Mouse (Mus musculus) kidney, postnatal 14 days (tissue): ENCODE measurements around the gene BC030870.

Source experiments
- DNase-seq: peaks from one replicate; pipeline ENCODE4 v3.0.0; 2022; ENCODE audit warnings: mixed read lengths

Gene BC030870

DNA sequence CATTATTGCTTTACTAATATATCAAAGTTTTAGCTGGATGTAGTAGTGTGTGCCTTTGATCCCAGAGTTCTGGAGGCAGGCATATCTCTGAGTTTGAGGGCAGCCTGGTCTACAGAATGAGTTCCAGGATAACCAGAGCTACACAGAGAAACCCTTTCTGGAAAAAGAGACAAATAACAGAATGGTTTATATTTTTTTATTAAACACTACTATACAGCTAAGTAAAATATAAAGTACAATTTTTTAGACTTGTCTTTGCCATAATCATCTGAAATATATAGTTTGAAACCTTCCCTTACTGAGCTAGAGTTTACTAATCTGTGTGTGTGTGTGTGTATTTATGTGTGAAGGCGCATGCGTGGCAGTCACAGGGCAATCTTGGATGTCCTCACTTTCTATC, 54.6 kb downstream of the BC030870 start, which contains the start of gene Gm10663:
TSS of gene Gm10663 (plus strand) at position 301 of the 400 bp plus-strand sequence.
- no peak for DNase-seq

GRCm38 (mm10) chr8:65070996-65071395, 58.4 kb downstream of the BC030870 start:
- DNase-seq = no peak

DNA sequence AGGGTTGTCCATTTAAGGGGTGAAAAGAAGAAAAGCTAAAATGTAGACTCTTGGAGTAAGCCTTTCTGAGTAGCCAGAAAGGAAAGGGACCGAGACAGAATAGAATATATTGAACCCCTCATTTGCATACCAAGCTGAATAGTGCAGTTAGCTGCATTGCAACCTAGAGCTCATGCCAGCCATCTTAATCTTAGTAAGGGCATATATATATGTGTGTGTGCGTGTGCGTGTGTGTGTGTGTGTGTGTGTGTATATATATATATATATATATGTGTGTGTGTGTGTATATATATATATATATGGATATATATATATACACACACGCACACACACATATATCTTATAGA, 60.9 kb downstream of the BC030870 start:
- DNase-seq = no peak

GRCm38 (mm10) chr8:65067694-65068472, 61.5 kb downstream of the BC030870 start:
- no peak for DNase-seq

- DNase-seq = no peak
These were observed 62.3 kb downstream of the BC030870 start for GRCm38 (mm10) chr8:65067031-65067430.

DNA sequence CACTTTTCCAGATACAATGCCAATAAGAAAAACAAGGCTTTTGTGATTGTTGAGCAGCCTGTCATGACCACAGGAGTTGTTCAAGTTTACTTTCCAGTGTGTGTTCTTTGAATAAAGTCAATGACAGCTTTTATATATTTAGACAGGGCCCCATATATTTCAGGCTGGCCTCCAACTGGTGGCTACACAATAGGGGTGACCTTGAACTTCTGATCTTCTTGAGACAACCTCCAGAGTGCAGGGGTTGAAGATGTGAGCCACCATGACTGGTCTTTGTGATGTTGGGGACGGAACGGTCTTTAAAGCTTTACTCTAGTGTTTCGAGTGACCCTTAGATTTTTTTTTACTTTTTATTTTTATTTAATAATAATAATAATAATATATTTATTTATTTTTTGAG, 63.7 kb downstream of the BC030870 start:
- DNase-seq = no peak

GRCm38 (mm10) chr8:65064071-65064470, 65.3 kb downstream of the BC030870 start:
- DNase-seq = no peak

GRCm38 (mm10) chr8:65062195-65062594, 67.2 kb downstream of the BC030870 start:
- DNase-seq = no peak

DNA sequence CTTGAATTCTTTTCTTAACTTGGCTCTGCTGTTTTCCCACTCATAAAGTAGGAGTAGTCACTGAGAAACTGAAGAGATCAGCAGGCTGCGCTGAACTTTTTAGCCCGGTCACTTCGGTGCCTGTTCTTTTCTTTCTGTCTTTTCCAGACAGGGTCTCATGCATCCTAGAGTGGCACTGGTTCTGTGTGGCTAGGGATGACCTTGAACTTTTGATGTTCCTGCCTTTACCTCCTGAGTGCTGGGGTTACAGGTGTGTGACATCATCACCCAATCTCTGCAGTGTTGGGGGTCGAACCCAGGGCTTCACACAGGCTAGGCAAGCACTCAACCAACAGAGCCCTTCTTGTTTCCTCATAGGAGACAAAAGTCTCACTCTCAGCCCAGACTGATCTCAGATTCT, 72.6 kb downstream of the BC030870 start:
- no peak for DNase-seq

DNA sequence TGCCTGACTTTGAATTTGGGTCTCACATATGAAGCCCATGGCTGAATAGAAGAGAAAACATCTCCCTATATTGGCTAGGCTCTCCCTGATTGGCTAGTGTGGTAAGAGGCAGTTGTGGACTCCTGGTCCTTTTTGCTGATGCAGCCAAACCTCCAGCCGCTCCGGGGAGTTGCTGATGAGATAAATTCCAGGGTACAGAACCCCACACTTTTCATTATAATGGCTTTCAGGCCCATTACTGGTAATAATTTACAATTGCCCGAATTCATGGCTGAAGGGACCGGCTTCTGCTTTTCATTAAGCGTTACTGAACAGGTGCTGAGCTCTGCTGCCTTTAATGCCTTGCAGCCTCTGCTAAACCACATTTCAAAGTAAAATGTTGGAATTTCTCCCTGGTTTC, 75.4 kb downstream of the BC030870 start:
- DNase-seq = no peak

DNA sequence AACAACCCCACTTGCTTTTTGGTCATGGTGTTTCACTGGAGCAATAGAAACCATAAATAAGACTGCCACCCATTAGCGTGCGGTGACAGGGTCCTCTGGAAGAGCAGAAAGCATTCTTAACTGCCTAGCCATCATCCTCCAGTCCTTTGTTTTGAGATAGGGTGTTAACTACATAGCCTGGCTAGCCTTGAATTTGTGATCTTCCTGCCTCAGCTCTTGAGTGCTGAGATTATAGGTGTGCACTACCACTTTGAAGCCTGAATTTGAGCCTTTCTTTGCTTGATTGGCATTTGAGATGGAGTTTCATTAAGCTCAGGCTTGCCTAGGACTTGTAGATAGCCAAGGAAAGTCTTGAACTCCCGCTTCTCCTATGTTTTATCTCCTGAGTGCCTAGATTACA, 75.8 kb downstream of the BC030870 start:
- DNase-seq = no peak

- no peak for DNase-seq
These were observed 81.6 kb downstream of the BC030870 start for GRCm38 (mm10) chr8:65047801-65048200.

DNA sequence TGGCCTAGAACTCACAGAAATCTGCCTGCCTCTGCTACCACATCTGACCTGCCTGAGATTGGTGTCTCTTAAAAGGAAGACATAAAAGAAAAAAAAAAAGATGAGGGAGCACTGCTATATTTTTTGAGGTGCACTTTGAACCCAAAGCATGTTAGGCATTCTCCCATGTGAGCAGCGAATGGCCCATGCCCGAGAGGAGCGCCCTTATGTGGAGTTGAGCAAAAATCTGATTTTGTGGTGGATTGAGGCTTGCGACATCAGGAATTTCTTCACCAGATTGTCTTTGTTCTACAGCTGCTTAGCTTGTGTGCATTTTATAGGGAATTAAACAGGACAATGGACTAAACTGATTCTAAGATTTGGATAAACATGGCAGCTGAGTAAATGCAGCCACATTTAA, 82.2 kb downstream of the BC030870 start:
- no peak for DNase-seq

DNA sequence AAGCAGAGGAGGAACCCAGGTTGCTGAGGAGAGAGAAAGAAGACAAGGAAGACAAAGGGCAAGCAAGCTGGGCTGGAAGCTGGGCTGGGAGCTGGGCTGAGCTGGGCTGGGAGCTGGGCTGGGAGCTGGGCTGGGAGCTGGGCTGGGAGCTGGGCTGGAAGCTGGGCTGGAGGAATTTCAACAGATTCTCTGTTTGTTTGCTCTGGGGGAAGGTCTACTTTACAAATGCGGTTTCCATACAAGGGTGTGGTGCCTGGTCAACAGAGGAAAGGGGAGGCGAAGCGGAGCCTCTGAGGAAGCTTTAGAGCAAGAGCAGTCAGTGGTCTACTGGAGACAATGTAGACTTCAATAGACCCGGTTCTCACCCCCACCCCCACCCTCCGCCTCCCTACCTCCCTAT, 82.8 kb downstream of the BC030870 start:
- DNase-seq = no peak

DNA sequence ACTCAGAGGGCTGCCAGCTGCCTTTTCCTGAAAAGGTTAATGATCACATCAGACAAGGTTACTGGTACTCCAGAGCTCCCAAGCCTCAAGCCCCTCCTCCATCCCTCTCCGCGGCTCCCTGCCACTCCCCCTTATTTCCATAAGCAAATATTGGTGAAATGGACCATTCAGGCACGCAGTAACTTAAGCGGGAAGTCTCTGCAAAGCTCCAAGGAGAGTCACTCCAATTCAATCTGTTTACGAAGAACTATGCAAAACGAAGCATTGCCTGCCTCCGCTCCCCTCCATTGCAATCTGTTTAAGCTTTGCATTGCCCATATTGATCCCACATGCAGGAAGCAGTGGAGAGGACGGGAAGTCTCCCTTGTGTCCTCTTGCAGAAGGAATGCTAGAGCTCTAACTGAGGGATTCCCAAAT, 92.2 kb downstream of the BC030870 start, which contains the start of gene Apela:
TSS of gene Apela (minus strand) at position 220 of the 417 bp plus-strand sequence.
- DNase-seq = peak; percentile 72
